Mouse (Mus musculus) forebrain, embryonic 14.5 days (tissue): ENCODE data around the gene Pfdn2. TPM values are rescaled to one million over a fixed set of nuclear protein-coding genes. Genes with fewer than 3 reads are reported as not detected.
A peak's percentile ranks its signal among the peaks of the same experiment; 100 is the strongest.
"Not testable (repeated sequence)": the region's sequence is repeated elsewhere in the genome, so short reads cannot be mapped to it uniquely, and the experiment has no call there.

Source experiments
- ATAC-seq: fragments of 200-750 bp; cut with Nextera tagmentation; 2 replicates; pipeline ENCODE4 v1.8.0; 2017; ENCODE audit warnings: mild to moderate bottlenecking, moderate library complexity
- DNase-seq: peaks from one replicate; pipeline ENCODE4 v3.0.0-alpha.2; 2015; ENCODE audit warnings: low spot score
- H3K27ac ChIP-seq: fragments of 300-500 bp; sonication (generic); 2 replicates; pipeline ENCODE4 v1.5.1; 2014; ENCODE audit warnings: low read depth, mild to moderate bottlenecking, control low read depth, low read length, moderate library complexity
- H3K27me3 ChIP-seq: fragments of 300-500 bp; sonication (generic); replicated peaks from 2 replicates; pipeline ENCODE4 v1.6.1; 2014; ENCODE audit warnings: low read length, control low read depth, mixed read lengths; ENCODE audit not compliant: control insufficient read depth, insufficient read depth
- H3K36me3 ChIP-seq: fragments of 300-500 bp; sonication (generic); 2 replicates; pipeline ENCODE4 v1.6.1; 2014; ENCODE audit warnings: low read length, control low read depth; ENCODE audit not compliant: control insufficient read depth, insufficient read depth
- H3K4me1 ChIP-seq: fragments of 300-500 bp; sonication (generic); 2 replicates; pipeline ENCODE4 v1.6.1; 2014; ENCODE audit warnings: antibody characterized with exemption, low read length, control low read depth; ENCODE audit not compliant: control insufficient read depth, insufficient read depth
- H3K4me2 ChIP-seq: fragments of 300-500 bp; sonication (generic); 2 replicates; pipeline ENCODE4 v1.6.1; 2014; ENCODE audit warnings: mild to moderate bottlenecking, control low read depth, low read length
- H3K4me3 ChIP-seq: fragments of 300-500 bp; sonication (generic); 2 replicates; pipeline ENCODE4 v1.5.1; 2014; ENCODE audit warnings: low read depth, low read length, control low read depth
- H3K9ac ChIP-seq: fragments of 300-500 bp; sonication (generic); 2 replicates; pipeline ENCODE4 v1.6.1; 2014; ENCODE audit warnings: mild to moderate bottlenecking, low read length, control low read depth, moderate library complexity
- H3K9me3 ChIP-seq: fragments of 300-500 bp; sonication (generic); replicated peaks from 2 replicates; pipeline ENCODE4 v1.6.1; 2016; ENCODE audit warnings: low read length, control low read depth, mixed read lengths; ENCODE audit not compliant: control insufficient read depth
- WGBS: fragments of 180-500 bp; shearing (Covaris S2); extraction: QIAGEN DNeasy Blood & Tissue Kit; methylation state at CpG from one replicate; pipeline ENCODE4 v1.1.7; 2014; 5-methylcytosine and 5-hydroxymethylcytosine counted together
- polyA plus RNA-seq: library from polyadenylated mRNA; unstranded; fragments of >200 nt; fragmentation: Nextera tagmentation; extraction: Ambion mirVana; gene quantifications from 2 replicates; pipeline ENCODE4 v1.2.1, GENCODE M21; 2014

The Pfdn2 gene
- polyA plus RNA-seq, 1 experiment from 2014 or later = 78.3 TPM

- not testable (repeated sequence) for ATAC-seq, H3K27ac ChIP-seq, H3K9me3 ChIP-seq, H3K27me3 ChIP-seq, H3K4me2 ChIP-seq, H3K9ac ChIP-seq, H3K4me3 ChIP-seq, H3K36me3 ChIP-seq, DNase-seq
- H3K4me1 ChIP-seq = peaks cover 19% of the 10 kb centered on the region
- WGBS = 88% methylated on average over 4 of the region's 4 CpGs
Measured at GRCm38 (mm10) chr1:171326588-171326987, 18.9 kb upstream of the Pfdn2 start.

GRCm38 (mm10) chr1:171328244-171328643, 17.2 kb upstream of the Pfdn2 start:
- 41% methylated on average over 9 of the region's 9 CpGs for WGBS

GRCm38 (mm10) chr1:171328839-171329432, 16.5 kb upstream of the Pfdn2 start, which contains the start of gene Dedd:
Dedd (plus strand) TSS chr1:171329145.
- H3K4me1 ChIP-seq = peaks cover 19% of the 10 kb centered on the region
- peak; percentile 96 for ATAC-seq

More at GRCm38 (mm10) chr1:171328244-171328643, 17.2 kb upstream of the Pfdn2 start:
- H3K4me1 ChIP-seq = peaks cover 19% of the 10 kb centered on the region
- peak overlapping the region; percentile 52 for H3K4me2 ChIP-seq
- peak overlapping the region; percentile 84 for H3K4me3 ChIP-seq
- DNase-seq (peak; percentile 22), ATAC-seq (no peak)
- H3K9me3 ChIP-seq = no peaks in the 10 kb centered on the region
- H3K9ac ChIP-seq = peak overlapping the region; percentile 79
- H3K27ac ChIP-seq = peak overlapping the region; percentile 97
- H3K27me3 ChIP-seq = no peaks in the 10 kb centered on the region
- 0 out of 2 replicates have a peak, but pooled peaks cover 3% of the 10 kb centered on the region for H3K36me3 ChIP-seq

GRCm38 (mm10) chr1:171329433-171330215, 15.8 kb upstream of the Pfdn2 start:
- DNase-seq = peak; percentile 91
- Histone ChIP-seq H3K4me2 (peak overlapping the region; percentile 52), H3K27me3 (no peaks in the 10 kb centered on the region), H3K4me1 (peaks cover 19% of the 10 kb centered on the region), H3K36me3 (peaks cover 6% of the 10 kb centered on the region; the same call in 1 of the 2 replicates), H3K9me3 (no peaks in the 10 kb centered on the region), H3K9ac (peak overlapping the region; percentile 79), H3K4me3 (peak overlapping the region; percentile 84), H3K27ac (peak overlapping the region; percentile 97)
- WGBS = 1% methylated on average over 59 of the region's 61 CpGs
- peak; percentile 87 for ATAC-seq

More at GRCm38 (mm10) chr1:171328839-171329432, 16.5 kb upstream of the Pfdn2 start, which contains the start of gene Dedd:
- Histone ChIP-seq H3K4me3 (peak within 1 kb of the TSS; percentile 84), H3K36me3 (peaks cover 6% of the 10 kb centered on the region; the same call in 1 of the 2 replicates), H3K27ac (peak within 1 kb of the TSS; percentile 97), H3K27me3 (no peaks in the 10 kb centered on the region), H3K9ac (peak within 1 kb of the TSS; percentile 79), H3K9me3 (no peaks in the 10 kb centered on the region), H3K4me2 (peak within 1 kb of the TSS; percentile 52)
- peak; percentile 98 for DNase-seq
- WGBS = 0% methylated on average over 43 of the region's 48 CpGs

GRCm38 (mm10) chr1:171330216-171330560, 15.3 kb upstream of the Pfdn2 start:
- no peak; the same call in 1 of the 2 replicates for ATAC-seq
- Histone ChIP-seq H3K9ac (peak overlapping the region; percentile 79), H3K4me1 (peaks cover 19% of the 10 kb centered on the region), H3K4me2 (peak overlapping the region; percentile 52), H3K9me3 (no peaks in the 10 kb centered on the region), H3K36me3 (peaks cover 6% of the 10 kb centered on the region; the same call in 1 of the 2 replicates), H3K27ac (peak overlapping the region; percentile 97; the same call in 1 of the 2 replicates), H3K4me3 (peak overlapping the region; percentile 84), H3K27me3 (no peaks in the 10 kb centered on the region)
- WGBS = 0% methylated on average over 4 of the region's 4 CpGs
- peak; percentile 41 for DNase-seq

- peaks cover 14% of the 10 kb centered on the region for H3K4me1 ChIP-seq
- no peak overlapping the region for H3K27ac ChIP-seq
- peaks cover 60% of the 10 kb centered on the region for H3K36me3 ChIP-seq
- H3K4me2 ChIP-seq = no peak overlapping the region
- 98% methylated on average over 16 of the region's 16 CpGs for WGBS
- H3K9me3 ChIP-seq = peaks cover 3% of the 10 kb centered on the region; the same call in 1 of the 2 replicates
- ATAC-seq (no peak), DNase-seq (no peak)
- H3K9ac ChIP-seq = no peak overlapping the region
- H3K27me3 ChIP-seq = no peaks in the 10 kb centered on the region
- no peak overlapping the region for H3K4me3 ChIP-seq
Measured at GRCm38 (mm10) chr1:171342262-171343207, 2.9 kb upstream of the Pfdn2 start.

GRCm38 (mm10) chr1:171343922-171344677, 1.4 kb upstream of the Pfdn2 start:
- Histone ChIP-seq H3K27me3 (no peaks in the 10 kb centered on the region), H3K4me1 (peaks cover 14% of the 10 kb centered on the region), H3K9ac (no peak overlapping the region), H3K9me3 (peaks cover 3% of the 10 kb centered on the region; the same call in 1 of the 2 replicates), H3K4me2 (no peak overlapping the region), H3K27ac (no peak overlapping the region), H3K4me3 (no peak overlapping the region), H3K36me3 (peaks cover 44% of the 10 kb centered on the region)
- DNase-seq (no peak), ATAC-seq (no peak)
- 92% methylated on average over 8 of the region's 9 CpGs for WGBS

- peak overlapping the region; percentile 83 for H3K4me2 ChIP-seq
- DNase-seq = no peak
- peak; percentile 13; the same call in 1 of the 2 replicates for ATAC-seq
- no peak overlapping the region for H3K27ac ChIP-seq
- no peaks in the 10 kb centered on the region for H3K27me3 ChIP-seq
- peaks cover 3% of the 10 kb centered on the region; the same call in 1 of the 2 replicates for H3K9me3 ChIP-seq
- H3K4me1 ChIP-seq = peaks cover 14% of the 10 kb centered on the region
- 79% methylated on average over 9 of the region's 9 CpGs for WGBS
- peak overlapping the region; percentile 95 for H3K4me3 ChIP-seq
- H3K9ac ChIP-seq = peak overlapping the region; percentile 84; the same call in 1 of the 2 replicates
- peaks cover 38% of the 10 kb centered on the region for H3K36me3 ChIP-seq
Measured at GRCm38 (mm10) chr1:171344715-171345114, 755 bp upstream of the Pfdn2 start.
